Mouse (Mus musculus) adrenal gland (tissue): ENCODE results near the gene Naa40.

ENCODE experiments used
- intact Hi-C: fragments of 180-260 bp; cut with DNase I; formaldehyde crosslinking; loops from one replicate; pipeline ENCODE4 v1.15.1; 2025
- long read RNA-seq, 2 experiments: library from polyadenylated mRNA; unstranded; transcript quantifications; one replicate each; pipeline ENCODE4 v2.0.0; 2020; ENCODE audit warnings: borderline replicate concordance in 1 of 2; ENCODE audit not compliant: insufficient replicate concordance in 1 of 2

The Naa40 gene
- long read RNA-seq, experiment 1, transcript Naa40-201 (8 exons, 3,231 nt): major isoform, 6 of 9 reads
- long read RNA-seq, experiment 1, partial matches to known transcripts: 0 of 9 reads
- long read RNA-seq, experiment 1, other reads (novel, unspliced or antisense): 3 of 9 reads
- long read RNA-seq, experiment 2, full-length matches to known transcripts: 3 of 4 reads
- long read RNA-seq, experiment 2, partial matches to known transcripts: 1 of 4 reads
- long read RNA-seq, experiment 2, other reads (novel, unspliced or antisense): 0 of 4 reads

DNA sequence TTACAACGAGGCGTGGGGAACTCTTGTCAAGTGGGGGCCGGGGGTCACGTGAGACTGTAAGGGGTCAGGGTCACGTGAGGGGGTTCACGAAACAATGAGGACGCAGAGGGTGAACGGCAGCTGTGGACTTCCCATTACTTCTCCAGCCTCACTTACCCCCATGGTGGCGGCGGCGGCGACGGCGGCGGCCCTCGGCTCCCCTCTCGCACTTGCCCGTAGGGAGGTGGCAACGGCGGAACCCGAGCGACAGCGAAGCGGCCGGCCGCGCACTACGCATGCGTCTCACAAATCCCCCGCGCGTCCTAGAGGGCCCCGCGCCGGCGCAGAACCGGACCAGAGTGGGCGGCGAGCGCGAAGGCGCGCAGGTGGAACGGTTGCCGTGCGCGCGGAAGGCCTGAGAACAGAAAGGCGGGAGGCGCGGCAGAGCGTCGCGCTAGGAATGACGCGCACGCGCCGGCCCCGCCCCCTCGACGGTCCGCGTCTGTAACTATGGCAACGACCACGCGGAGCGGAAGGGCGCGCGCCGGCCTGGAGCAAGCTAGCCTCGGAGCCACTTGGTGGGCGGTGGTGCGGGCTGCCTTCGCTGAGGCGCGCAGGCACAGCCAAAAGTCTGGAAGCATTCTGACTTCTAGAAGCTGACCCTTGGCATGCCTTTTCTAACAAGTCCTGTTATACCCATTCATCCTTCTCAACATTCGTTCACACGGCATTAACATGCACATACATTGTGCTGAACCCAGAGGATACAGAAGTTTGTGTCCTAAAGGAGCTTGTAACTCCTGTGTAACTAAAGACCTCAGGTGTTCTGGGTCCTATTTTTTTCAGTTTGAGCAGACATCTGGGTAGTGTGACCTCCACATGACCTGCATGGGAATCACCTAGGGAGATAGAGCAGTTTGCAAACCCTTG is at the start of gene Naa40:
TSS of gene Naa40 (minus strand) at position 402 of the 909 bp plus-strand sequence.
- intact Hi-C loops: no loop called here

DNA sequence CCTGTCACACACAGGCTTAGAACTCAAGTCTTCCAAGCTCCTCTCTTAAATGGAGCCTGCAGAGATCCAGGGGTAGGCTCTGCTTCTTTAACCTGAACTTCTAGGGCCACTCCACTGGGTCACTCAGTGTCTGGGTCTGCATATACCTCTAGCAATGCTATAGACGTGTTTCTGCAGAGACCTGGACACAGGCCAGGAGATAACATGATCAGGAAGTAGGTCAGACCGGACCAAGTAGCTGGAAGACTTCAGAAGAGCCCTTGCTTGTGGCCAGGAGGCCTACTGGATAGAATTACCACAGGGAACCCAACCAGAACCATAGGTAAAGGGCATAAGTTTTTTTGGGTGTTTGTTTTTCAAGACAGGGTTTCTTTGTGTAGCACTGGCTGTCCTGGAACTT is 48.8 kb upstream of the Naa40 start:
- intact Hi-C loops: loop anchor here (5.0 kb wide), 1 partner anchor 48 kb away; no protein-coding TSS in a partner anchor

- intact Hi-C loops: no loop called here
Measured at GRCm38 (mm10) chr19:7288288-7288687, 47.3 kb upstream of the Naa40 start.

GRCm38 (mm10) chr19:7286563-7287315 is 45.8 kb upstream of the Naa40 start:
- intact Hi-C loops: no loop called here

DNA sequence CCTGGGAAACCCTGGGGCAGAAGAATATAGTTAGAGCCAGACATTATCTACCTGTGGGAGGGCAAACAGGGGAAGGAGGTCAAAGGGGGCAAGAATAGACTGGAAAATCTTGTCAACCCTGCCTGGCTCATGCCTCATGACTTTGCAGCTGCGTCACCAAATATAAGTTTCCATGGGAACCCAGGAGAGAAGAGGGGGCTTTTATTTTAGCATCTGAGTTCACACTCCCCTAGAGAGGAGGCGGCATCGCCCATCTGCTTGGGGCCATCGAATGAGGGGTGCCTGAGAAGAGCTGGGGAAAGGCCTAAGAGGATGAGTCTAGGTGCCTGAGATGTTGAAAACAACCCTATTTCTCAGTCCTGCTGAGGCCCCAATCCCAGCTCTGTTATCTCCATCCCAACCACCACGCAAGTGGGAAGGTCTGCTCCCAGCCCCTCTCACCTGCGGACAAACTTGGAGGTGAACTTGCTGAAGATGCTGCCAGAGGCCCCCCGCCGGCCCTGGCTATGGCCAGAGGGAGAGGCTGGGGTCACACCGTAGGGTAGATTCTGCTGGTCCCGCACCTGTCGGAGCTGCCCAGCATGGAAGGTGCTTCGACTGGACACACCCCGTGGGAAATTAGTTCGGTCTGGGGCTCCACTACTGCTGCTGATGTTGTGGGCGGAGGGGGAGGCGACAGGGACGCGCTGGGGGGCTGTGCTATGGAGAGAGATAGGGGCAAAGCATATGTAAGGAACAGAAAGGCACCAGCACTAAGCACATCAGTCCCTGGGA is 39.8 kb upstream of the Naa40 start:
- intact Hi-C loops: no loop called here

GRCm38 (mm10) chr19:7279114-7279513 is 38.1 kb upstream of the Naa40 start:
- intact Hi-C loops: loop anchor here (5.0 kb wide), 1 partner anchor 63 kb away; the partner anchor contains the start of gene Mark2

DNA sequence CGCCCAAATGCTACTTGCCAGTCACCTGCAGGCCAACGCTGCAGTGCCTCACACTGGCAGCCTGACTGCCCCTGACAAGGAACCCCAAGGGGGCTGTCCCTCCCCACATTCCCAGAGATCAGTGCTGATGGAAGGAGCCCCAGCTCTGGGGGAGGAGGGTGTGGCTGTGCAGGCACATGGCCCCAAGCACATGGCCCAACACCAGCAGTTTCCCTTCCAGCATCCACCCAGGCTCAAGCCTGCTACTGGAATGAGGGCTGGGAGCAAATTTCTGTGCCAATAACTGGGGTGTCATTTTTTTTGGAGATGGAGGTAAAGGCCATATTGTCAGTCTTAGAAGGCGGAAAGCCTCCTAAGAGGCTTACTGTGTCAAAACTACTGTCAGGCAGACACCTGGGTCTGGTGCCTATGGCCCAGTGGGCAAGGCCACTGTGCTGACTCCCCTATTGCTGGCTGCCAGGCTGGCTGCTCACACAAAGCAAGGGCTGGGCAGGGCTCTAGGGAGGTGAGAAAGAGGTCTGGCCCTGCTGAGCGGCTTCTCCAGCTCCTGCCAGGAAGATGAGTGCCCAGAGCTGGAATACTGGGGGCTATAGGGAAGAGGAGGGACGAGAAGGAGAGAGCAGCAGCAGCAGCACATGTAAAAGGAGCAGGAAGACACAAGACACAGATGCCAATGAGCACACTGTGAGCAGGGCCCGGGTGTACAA is 37.4 kb upstream of the Naa40 start:
- intact Hi-C loops: loop anchor here (5.0 kb wide), 1 partner anchor 64 kb away; the partner anchor contains the start of gene Mark2

DNA sequence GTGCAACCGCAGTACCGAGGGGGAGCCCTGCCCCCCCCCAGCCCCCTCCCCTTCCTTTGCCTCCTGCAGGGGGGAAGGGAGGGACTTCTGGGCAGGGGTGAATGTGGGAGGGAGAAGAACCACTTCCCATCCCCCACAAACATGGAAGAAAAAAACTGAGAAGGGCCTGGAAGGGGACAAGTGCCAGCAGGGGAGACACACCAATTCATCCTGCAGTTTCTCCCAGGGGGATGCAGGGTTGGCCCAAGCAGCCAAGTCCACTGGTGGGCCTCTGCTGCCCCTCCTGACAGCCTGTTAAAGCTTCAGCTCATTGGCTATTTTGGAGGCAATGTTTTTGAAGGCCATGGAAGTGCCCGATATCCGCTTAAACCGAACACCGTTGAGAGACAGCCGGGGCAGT is 35.8 kb upstream of the Naa40 start:
- intact Hi-C loops: loop anchor here (5.0 kb wide), 1 partner anchor 66 kb away; the partner anchor contains the start of gene Mark2

DNA sequence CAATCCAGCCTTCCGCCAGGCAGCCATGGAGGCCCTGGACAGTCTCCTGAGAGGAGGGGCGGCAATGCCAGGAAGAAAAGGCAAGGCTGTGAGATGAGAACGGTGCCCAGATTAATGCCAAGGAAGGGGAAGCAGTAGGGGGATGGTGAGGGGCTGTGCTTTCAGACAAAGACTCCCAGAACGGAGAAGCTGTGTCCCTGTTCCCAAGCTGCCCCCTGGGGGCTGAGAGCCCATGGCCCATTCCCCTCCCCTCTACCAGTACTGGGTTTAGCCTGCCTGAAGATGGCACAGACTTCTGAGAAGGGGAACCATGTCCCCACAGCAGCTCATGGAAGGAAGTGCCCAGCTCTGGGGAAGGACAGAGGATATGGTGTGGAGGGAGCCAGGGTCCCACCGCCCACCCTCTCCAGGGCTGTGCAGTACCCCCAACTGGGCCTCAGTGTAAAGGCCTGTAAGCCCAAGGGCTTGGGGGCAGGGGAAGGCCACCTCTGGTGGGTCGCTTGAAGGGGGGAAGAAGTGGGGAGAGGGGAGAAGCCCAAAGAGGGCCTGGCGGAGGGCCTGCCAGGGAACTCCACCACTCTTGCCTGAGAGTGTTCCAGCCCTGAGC is 35.2 kb upstream of the Naa40 start:
- intact Hi-C loops: loop anchor here (5.0 kb wide), 1 partner anchor 66 kb away; the partner anchor contains the start of gene Mark2

- intact Hi-C loops: loop anchor here (5.0 kb wide), 1 partner anchor 67 kb away; the partner anchor contains the start of gene Mark2
Measured at GRCm38 (mm10) chr19:7275131-7275789, 34.3 kb upstream of the Naa40 start.

- intact Hi-C loops: no loop called here
Measured at GRCm38 (mm10) chr19:7274326-7274990, 33.5 kb upstream of the Naa40 start.

DNA sequence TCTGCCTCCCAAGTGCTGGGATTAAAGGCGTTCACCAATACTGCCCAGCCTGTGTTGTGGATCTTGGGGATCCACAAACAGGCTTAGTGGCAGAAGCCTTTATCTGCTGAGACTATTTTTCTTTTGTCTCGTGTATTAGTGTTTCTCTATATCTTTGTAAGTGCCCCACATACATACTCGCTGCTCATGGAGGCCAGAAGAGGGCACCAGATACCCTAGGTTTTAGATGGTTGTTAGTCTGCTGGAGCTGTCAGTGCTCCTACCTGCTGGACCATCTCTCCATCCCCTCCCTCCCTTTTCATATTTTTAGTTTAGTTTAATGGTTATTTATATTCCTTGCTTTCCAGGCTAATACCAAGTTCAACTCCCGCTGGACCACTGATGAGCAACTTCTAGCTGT is 32.5 kb upstream of the Naa40 start:
- intact Hi-C loops: no loop called here

DNA sequence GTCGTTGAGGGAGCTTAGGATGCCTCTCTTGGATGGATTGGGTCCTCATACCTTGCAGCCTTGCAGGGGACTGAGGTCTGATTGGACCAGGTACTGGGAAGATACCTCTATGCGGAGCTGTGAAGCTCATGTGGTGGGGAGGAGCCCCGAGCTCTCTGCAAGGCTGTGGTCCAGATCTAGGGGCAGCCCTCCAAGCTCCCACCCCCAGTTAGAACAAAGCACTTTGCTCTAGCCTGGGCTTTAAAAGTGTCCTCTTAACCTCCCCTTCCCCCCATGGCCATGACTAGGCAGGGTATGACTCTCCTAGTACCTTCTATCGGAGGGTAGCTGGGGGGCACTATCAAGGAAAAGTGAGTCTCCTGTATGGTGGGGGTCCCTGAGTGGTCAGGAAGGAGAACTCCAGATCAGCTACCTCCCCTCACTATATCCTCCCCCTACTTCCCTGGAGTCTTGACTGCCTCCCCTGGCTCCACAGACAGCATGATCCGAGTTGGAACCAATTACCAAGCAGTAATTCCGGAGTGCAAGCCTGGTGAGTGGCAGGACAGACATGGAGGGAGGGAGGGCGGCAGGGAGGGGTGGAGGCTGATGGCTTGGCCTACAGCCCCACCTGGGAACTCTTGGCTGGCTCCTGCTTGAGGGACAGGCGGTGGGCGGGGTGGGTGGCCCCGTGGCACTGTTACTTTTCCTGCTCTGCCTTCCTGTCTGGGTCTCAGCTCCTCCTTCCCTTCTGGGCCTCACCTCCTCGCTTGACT is 28.5 kb upstream of the Naa40 start:
- intact Hi-C loops: loop anchor here (10.0 kb wide), 1 partner anchor 145 kb away; the partner anchor contains the start of gene 2700081O15Rik

DNA sequence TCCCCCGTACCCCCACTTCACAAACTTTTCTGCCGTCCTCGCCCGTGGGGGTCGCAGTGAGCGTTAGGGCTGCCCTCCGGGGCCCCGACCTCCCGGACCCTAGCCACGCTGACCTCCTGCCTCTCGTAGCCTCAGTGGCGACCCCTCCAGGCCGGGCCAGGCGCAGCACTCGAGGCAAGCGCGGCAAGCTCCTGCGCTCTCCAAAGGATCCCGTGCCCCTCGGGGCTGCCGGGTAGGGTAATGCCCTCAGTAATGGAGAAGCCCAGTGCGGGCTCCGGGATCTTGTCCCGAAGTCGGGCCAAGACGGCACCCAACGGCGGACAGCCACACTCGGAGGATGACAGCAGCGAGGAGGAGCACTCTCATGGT is 27.7 kb upstream of the Naa40 start:
- intact Hi-C loops: loop anchor here (10.0 kb wide), 1 partner anchor 146 kb away; the partner anchor contains the start of gene 2700081O15Rik

DNA sequence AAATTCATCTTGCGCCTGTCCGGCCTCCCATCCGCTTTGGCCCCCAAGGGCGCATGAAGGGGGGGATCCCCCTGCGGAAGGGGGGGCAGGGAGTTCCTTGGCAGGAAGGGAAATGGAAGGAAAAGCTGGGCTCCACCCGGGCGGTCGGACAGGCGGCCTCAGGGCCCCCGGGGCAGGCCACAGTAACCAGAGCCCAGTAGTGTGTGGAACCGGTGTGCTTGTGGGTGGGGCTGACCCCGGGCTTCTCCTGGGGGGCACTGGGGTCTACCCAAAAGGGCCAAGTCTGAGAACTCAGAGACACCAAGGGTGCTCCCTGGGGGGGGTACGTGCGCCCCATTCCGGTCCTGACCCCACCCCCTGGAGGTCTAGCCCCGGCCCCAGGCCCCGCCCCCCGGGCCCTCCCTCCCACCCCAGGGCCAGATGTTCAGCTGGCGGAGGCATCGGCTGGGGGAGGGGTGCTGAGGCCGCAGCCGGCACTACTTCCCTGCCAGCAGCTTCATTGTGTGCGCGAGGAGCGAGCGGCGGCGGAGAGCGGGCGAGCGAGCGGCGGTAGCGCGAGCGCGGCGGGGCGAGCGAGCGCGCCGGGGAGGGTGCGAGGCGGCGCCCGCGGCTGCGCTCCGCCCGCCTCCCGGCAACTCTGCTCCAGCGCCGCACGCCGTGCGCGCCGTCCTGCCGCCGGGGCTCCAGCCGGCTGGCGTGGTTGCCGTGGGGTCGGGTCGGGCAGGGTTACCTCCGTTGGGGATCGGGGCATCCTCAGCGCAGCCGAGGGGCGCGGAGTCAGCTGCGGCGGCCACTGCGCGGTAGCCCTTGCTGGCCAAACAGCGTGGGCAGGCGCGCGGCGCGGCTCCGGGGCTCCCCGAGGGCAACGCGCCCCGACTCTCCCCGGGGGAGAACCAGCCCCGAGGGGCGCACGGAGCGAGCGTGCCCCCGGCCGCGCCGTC is 27.1 kb upstream of the Naa40 start:
- intact Hi-C loops: loop anchor here (10.0 kb wide), 1 partner anchor 147 kb away; the partner anchor contains the start of gene 2700081O15Rik

GRCm38 (mm10) chr19:7267091-7267741 is 26.2 kb upstream of the Naa40 start, which contains the start of gene Rcor2:
Rcor2 (plus strand) TSS chr19:7267325.
- intact Hi-C loops: loop anchor here (10.0 kb wide), 1 partner anchor 148 kb away; the partner anchor contains the start of gene 2700081O15Rik
